Mouse (Mus musculus) liver, embryonic 13.5 days (tissue): ENCODE results near the gene Rpf1. TPM values are rescaled to one million over a fixed set of nuclear protein-coding genes. Genes with fewer than 3 reads are reported as not detected.

Experiments used
- ATAC-seq: fragments of 200-750 bp; cut with Nextera tagmentation; 2 replicates; pipeline ENCODE4 v1.8.0; 2017; ENCODE audit warnings: low read depth, mild to moderate bottlenecking, moderate number of reproducible peaks, moderate library complexity
- DNase-seq: peaks from one replicate; pipeline ENCODE4 v3.0.0; 2022
- H3K27ac ChIP-seq: fragments of 300-500 bp; sonication (generic); 2 replicates; pipeline ENCODE4 v1.5.1; 2015; ENCODE audit warnings: moderate library complexity, mild to moderate bottlenecking, inconsistent platforms
- H3K27me3 ChIP-seq: fragments of 300-500 bp; sonication (generic); 2 replicates; pipeline ENCODE4 v1.6.1; 2015; ENCODE audit warnings: mild to moderate bottlenecking, inconsistent platforms
- H3K36me3 ChIP-seq: fragments of 300-500 bp; sonication (generic); 2 replicates; pipeline ENCODE4 v1.6.1; 2015; ENCODE audit warnings: mild to moderate bottlenecking, inconsistent platforms
- H3K4me1 ChIP-seq: fragments of 300-500 bp; sonication (generic); replicated peaks from 2 replicates; pipeline ENCODE4 v1.6.1; 2015; ENCODE audit warnings: inconsistent platforms
- H3K4me2 ChIP-seq: fragments of 300-500 bp; sonication (generic); 2 replicates; pipeline ENCODE4 v1.6.1; 2015; ENCODE audit warnings: inconsistent platforms, mild to moderate bottlenecking, moderate library complexity
- H3K4me3 ChIP-seq: fragments of 300-500 bp; sonication (generic); replicated peaks from 2 replicates; pipeline ENCODE4 v1.5.1; 2015; ENCODE audit warnings: mild to moderate bottlenecking, inconsistent platforms
- H3K9ac ChIP-seq: fragments of 300-500 bp; sonication (generic); 2 replicates; pipeline ENCODE4 v1.6.1; 2015; ENCODE audit warnings: mild to moderate bottlenecking, inconsistent platforms
- H3K9me3 ChIP-seq: fragments of 300-500 bp; sonication (generic); replicated peaks from 2 replicates; pipeline ENCODE4 v1.6.1; 2016; ENCODE audit warnings: inconsistent platforms
- WGBS: fragments of 180-500 bp; shearing (Covaris S2); methylation state at CpG from one replicate; pipeline ENCODE4 v1.1.7; 2015; ENCODE audit not compliant: insufficient replicate concordance; 5-methylcytosine and 5-hydroxymethylcytosine counted together
- polyA plus RNA-seq: library from polyadenylated mRNA; unstranded; fragments of >200 nt; fragmentation: Nextera tagmentation; extraction: Ambion mirVana; gene quantifications from 2 replicates; pipeline ENCODE4 v1.2.1, GENCODE M21; 2015

Rpf1 gene
- polyA plus RNA-seq, 1 experiment from 2014 or later, result 41.5 TPM

- Histone ChIP-seq H3K36me3 (no peaks in the 10 kb centered on the region), H3K27ac (no peak overlapping the region), H3K9ac (no peak overlapping the region), H3K9me3 (no peaks in the 10 kb centered on the region), H3K4me2 (no peak overlapping the region), H3K4me3 (no peak overlapping the region), H3K27me3 (no peaks in the 10 kb centered on the region), H3K4me1 (no peaks in the 10 kb centered on the region)
- ATAC-seq (no peak), DNase-seq (no peak)
- 58% methylated on average over 7 of the region's 7 CpGs for WGBS
These were observed 33.6 kb upstream of the Rpf1 start for GRCm38 (mm10) chr3:146554816-146555215.

- Histone ChIP-seq H3K36me3 (no peaks in the 10 kb centered on the region), H3K9me3 (no peaks in the 10 kb centered on the region), H3K9ac (no peak overlapping the region), H3K4me1 (no peaks in the 10 kb centered on the region), H3K27me3 (no peaks in the 10 kb centered on the region), H3K4me3 (no peak overlapping the region), H3K4me2 (no peak overlapping the region), H3K27ac (no peak overlapping the region)
- ATAC-seq, result no peak
- DNase-seq, result no peak
- WGBS, result 16% methylated on average over 1 of the region's 1 CpGs
These were observed 22.4 kb upstream of the Rpf1 start for GRCm38 (mm10) chr3:146543632-146544031.

- Histone ChIP-seq H3K27me3 (no peaks in the 10 kb centered on the region), H3K9me3 (no peaks in the 10 kb centered on the region), H3K4me3 (no peak overlapping the region), H3K9ac (no peak overlapping the region), H3K27ac (no peak overlapping the region), H3K4me1 (no peaks in the 10 kb centered on the region), H3K36me3 (no peaks in the 10 kb centered on the region), H3K4me2 (no peak overlapping the region)
- ATAC-seq (no peak), DNase-seq (no peak)
- 52% methylated on average over 4 of the region's 4 CpGs for WGBS
These were observed 19.5 kb upstream of the Rpf1 start for GRCm38 (mm10) chr3:146540521-146541273.

GRCm38 (mm10) chr3:146534986-146535385, 13.8 kb upstream of the Rpf1 start:
- Histone ChIP-seq H3K4me1 (no peaks in the 10 kb centered on the region), H3K27me3 (no peaks in the 10 kb centered on the region), H3K36me3 (no peaks in the 10 kb centered on the region), H3K4me2 (no peak overlapping the region), H3K4me3 (no peak overlapping the region), H3K9ac (no peak overlapping the region), H3K27ac (no peak overlapping the region), H3K9me3 (no peaks in the 10 kb centered on the region)
- no peak for DNase-seq
- 46% methylated on average over 6 of the region's 6 CpGs for WGBS
- ATAC-seq, result no peak

- H3K4me1 ChIP-seq, result no peaks in the 10 kb centered on the region
- no peaks in the 10 kb centered on the region for H3K9me3 ChIP-seq
- H3K9ac ChIP-seq, result no peak overlapping the region
- no peak overlapping the region for H3K27ac ChIP-seq
- no peak overlapping the region for H3K4me3 ChIP-seq
- no peak overlapping the region for H3K4me2 ChIP-seq
- 41% methylated on average over 2 of the region's 2 CpGs for WGBS
- H3K36me3 ChIP-seq, result no peaks in the 10 kb centered on the region
- ATAC-seq (no peak), DNase-seq (no peak)
- 0 out of 2 replicates have a peak, but pooled peaks cover 2% of the 10 kb centered on the region for H3K27me3 ChIP-seq
These were observed 7.1 kb upstream of the Rpf1 start for GRCm38 (mm10) chr3:146528335-146528734.

- WGBS, result 5% methylated on average over 8 of the region's 8 CpGs
- H3K27ac ChIP-seq, result peak overlapping the region; percentile 96
- H3K4me1 ChIP-seq, result peaks cover 14% of the 10 kb centered on the region
- peaks cover 21% of the 10 kb centered on the region for H3K36me3 ChIP-seq
- H3K9me3 ChIP-seq, result no peaks in the 10 kb centered on the region
- DNase-seq (no peak), ATAC-seq (no peak)
- peak overlapping the region; percentile 85 for H3K9ac ChIP-seq
- H3K4me3 ChIP-seq, result peak overlapping the region; percentile 93
- H3K27me3 ChIP-seq, result no peaks in the 10 kb centered on the region
- peak overlapping the region; percentile 91 for H3K4me2 ChIP-seq
These were observed 407 bp upstream of the Rpf1 start for GRCm38 (mm10) chr3:146521652-146522020.

- Histone ChIP-seq H3K4me2 (peak overlapping the region; percentile 91), H3K9ac (peak overlapping the region; percentile 85), H3K27me3 (no peaks in the 10 kb centered on the region), H3K9me3 (no peaks in the 10 kb centered on the region), H3K36me3 (peaks cover 26% of the 10 kb centered on the region), H3K27ac (peak overlapping the region; percentile 96), H3K4me1 (peaks cover 14% of the 10 kb centered on the region), H3K4me3 (peak overlapping the region; percentile 93)
- no peak for DNase-seq
- WGBS, result 37% methylated on average over 5 of the region's 5 CpGs
- no peak for ATAC-seq
These were observed 917 bp downstream of the Rpf1 start for GRCm38 (mm10) chr3:146520226-146520797.

- no peak overlapping the region for H3K4me2 ChIP-seq
- ATAC-seq, result no peak
- no peaks in the 10 kb centered on the region for H3K27me3 ChIP-seq
- 89% methylated on average over 7 of the region's 7 CpGs for WGBS
- H3K9me3 ChIP-seq, result no peaks in the 10 kb centered on the region
- H3K27ac ChIP-seq, result no peak overlapping the region
- no peak overlapping the region for H3K4me3 ChIP-seq
- peaks cover 74% of the 10 kb centered on the region for H3K36me3 ChIP-seq
- H3K9ac ChIP-seq, result no peak overlapping the region
- DNase-seq, result no peak
- H3K4me1 ChIP-seq, result peaks cover 21% of the 10 kb centered on the region
These were observed 14.5 kb downstream of the Rpf1 start for GRCm38 (mm10) chr3:146506711-146507110.

- H3K4me2 ChIP-seq, result peak overlapping the region; percentile 71
- no peak for ATAC-seq
- peaks cover 30% of the 10 kb centered on the region for H3K36me3 ChIP-seq
- no peak for DNase-seq
- peak overlapping the region; percentile 94 for H3K9ac ChIP-seq
- H3K9me3 ChIP-seq, result no peaks in the 10 kb centered on the region
- WGBS, result 54% methylated on average over 5 of the region's 5 CpGs
- peak overlapping the region; percentile 95 for H3K27ac ChIP-seq
- no peaks in the 10 kb centered on the region for H3K27me3 ChIP-seq
- peaks cover 38% of the 10 kb centered on the region for H3K4me1 ChIP-seq
- H3K4me3 ChIP-seq, result peak overlapping the region; percentile 89
These were observed 19.6 kb downstream of the Rpf1 start for GRCm38 (mm10) chr3:146501601-146502123.

- H3K4me1 ChIP-seq, result peaks cover 38% of the 10 kb centered on the region
- H3K36me3 ChIP-seq, result peaks cover 23% of the 10 kb centered on the region
- DNase-seq (no peak), ATAC-seq (no peak)
- WGBS, result 8% methylated on average over 5 of the region's 5 CpGs
- H3K4me2 ChIP-seq, result peak overlapping the region; percentile 71
- peak overlapping the region; percentile 89 for H3K4me3 ChIP-seq
- no peaks in the 10 kb centered on the region for H3K9me3 ChIP-seq
- no peaks in the 10 kb centered on the region for H3K27me3 ChIP-seq
- peak overlapping the region; percentile 95 for H3K27ac ChIP-seq
- peak overlapping the region; percentile 94 for H3K9ac ChIP-seq
These were observed 20.4 kb downstream of the Rpf1 start for GRCm38 (mm10) chr3:146500810-146501201.

- H3K9me3 ChIP-seq, result no peaks in the 10 kb centered on the region
- 0% methylated on average over 56 of the region's 57 CpGs for WGBS
- ATAC-seq, result peak; percentile 52
- H3K27ac ChIP-seq, result peak overlapping the region; percentile 95
- H3K27me3 ChIP-seq, result no peaks in the 10 kb centered on the region
- DNase-seq, result peak; percentile 50
- peaks cover 18% of the 10 kb centered on the region for H3K36me3 ChIP-seq
- peak overlapping the region; percentile 89 for H3K4me3 ChIP-seq
- peak overlapping the region; percentile 71 for H3K4me2 ChIP-seq
- H3K4me1 ChIP-seq, result peaks cover 38% of the 10 kb centered on the region
- H3K9ac ChIP-seq, result peak overlapping the region; percentile 94
These were observed 21.0 kb downstream of the Rpf1 start for GRCm38 (mm10) chr3:146500003-146500809.
